Mouse (Mus musculus) cerebellum, adult 2 months (tissue): ENCODE results near the gene Gm3250. TPM values are rescaled to one million over a fixed set of nuclear protein-coding genes. Genes with fewer than 3 reads are reported as not detected.
A peak's percentile ranks its signal among the peaks of the same experiment; 100 is the strongest.
"Not testable (repeated sequence)": the region's sequence is repeated elsewhere in the genome, so short reads cannot be mapped to it uniquely, and the experiment has no call there.

Source experiments
- DNase-seq, 2 experiments: peaks; one replicate each; pipeline ENCODE4 v3.0.0; 2021
- H3K27ac ChIP-seq: fragments of 200-500 bp; 2 replicates; pipeline ENCODE4 v1.5.1; 2012; ENCODE audit warnings: low read length, control low read depth, inconsistent platforms; ENCODE audit not compliant: insufficient read depth
- H3K27me3 ChIP-seq: fragments of 200-500 bp; 2 replicates; pipeline ENCODE4 v1.6.1; 2012; ENCODE audit warnings: inconsistent platforms, mild to moderate bottlenecking, low read length, moderate library complexity; ENCODE audit not compliant: control insufficient read depth, insufficient read depth
- H3K4me1 ChIP-seq: fragments of 200-500 bp; 2 replicates; pipeline ENCODE4 v1.6.1; 2011; ENCODE audit warnings: low read length; ENCODE audit not compliant: control insufficient read depth, insufficient read depth
- H3K4me3 ChIP-seq: fragments of 200-500 bp; replicated peaks from 2 replicates; pipeline ENCODE3; 2011; ENCODE audit warnings: mild to moderate bottlenecking, low read depth, low read length, control low read depth; ENCODE audit not compliant: insufficient read depth
- CTCF ChIP-seq: fragments of 200-500 bp; IDR thresholded peaks from 2 replicates; pipeline ENCODE4 v1.5.1; 2011; ENCODE audit warnings: low read depth, mild to moderate bottlenecking, control low read depth, low read length, moderate library complexity, borderline replicate concordance; ENCODE audit not compliant: insufficient read depth
- POLR2A ChIP-seq: fragments of 200-500 bp; IDR thresholded peaks from 2 replicates; pipeline ENCODE4 v1.6.1; 2011; ENCODE audit warnings: low read length, control low read depth, borderline replicate concordance; ENCODE audit not compliant: insufficient read depth
- WGBS: fragments of 180-500 bp; shearing (Covaris S2); methylation state at CpG from one replicate; pipeline ENCODE4 v1.1.7; 2018; 5-methylcytosine and 5-hydroxymethylcytosine counted together
- polyA plus RNA-seq: library from polyadenylated mRNA; depleted of rRNA; stranded (reverse); fragments of >200 nt; gene quantifications from 2 replicates; pipeline ENCODE4 v1.2.3, GENCODE M21; 2012

Gene Gm3250
- polyA plus RNA-seq, 1 experiment = not detected

- no peaks in the 10 kb centered on the region for H3K27me3 ChIP-seq
- TF ChIP-seq POLR2A = no peak
- no peak for TF ChIP-seq CTCF
- H3K27ac ChIP-seq = no peak within 1 kb of the TSS
- no peak for DNase-seq
- 64% methylated on average over 8 of the region's 8 CpGs for WGBS
- no peaks in the 10 kb centered on the region for H3K4me1 ChIP-seq
- H3K4me3 ChIP-seq = no peak within 1 kb of the TSS
These were observed 16.7 kb upstream of the Gm3250 start, which contains the start of gene Gm19668 for GRCm38 (mm10) chr10:77798921-77799508. Gene Gm19668 (minus strand): TSS chr10:77799133.

DNA sequence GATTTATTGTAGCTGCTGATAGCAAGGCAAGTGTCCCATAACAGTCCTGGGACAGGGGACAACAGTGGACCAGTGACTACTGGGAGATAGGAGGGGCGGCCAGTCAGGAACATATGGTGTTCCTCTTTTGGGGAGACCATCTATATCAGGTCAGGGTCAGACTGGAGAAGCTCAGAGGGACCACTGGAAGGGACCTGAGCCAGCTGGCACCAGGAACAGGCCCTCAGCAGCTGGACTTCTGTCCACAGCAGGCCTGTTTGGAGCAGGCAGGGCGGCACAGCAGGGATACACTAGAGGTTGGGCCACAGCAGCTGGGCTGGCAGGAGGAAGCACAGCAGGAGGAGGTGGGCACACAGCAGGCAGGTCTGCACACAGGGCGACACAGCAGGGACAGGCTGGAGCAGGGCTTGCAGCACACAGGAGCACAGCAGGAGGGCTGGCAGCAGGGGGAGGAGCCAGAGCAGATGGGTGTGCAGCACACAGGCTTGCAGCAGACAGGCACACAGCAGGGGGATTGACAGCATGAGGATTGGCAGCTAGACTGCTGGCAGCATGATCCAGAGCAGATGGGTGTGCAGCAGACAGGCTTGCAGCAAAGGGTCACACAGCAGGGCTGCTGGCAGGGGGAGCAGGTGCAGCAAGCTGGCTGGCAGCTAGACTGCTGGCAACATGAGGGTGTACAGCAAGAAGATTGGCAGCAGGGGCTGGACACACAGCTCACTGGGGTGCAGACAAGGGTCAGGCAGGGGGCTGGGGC is 16.0 kb upstream of the Gm3250 start:
- not testable (repeated sequence) for H3K4me3 ChIP-seq, H3K4me1 ChIP-seq, H3K27me3 ChIP-seq, H3K27ac ChIP-seq
- peak in 1 of 2 experiments; percentile 23 for DNase-seq
- WGBS = 36% methylated on average over 3 of the region's 3 CpGs

- DNase-seq = no peak
- Histone ChIP-seq H3K27me3 (no peaks in the 10 kb centered on the region), H3K4me1 (no peaks in the 10 kb centered on the region), H3K27ac (no peak overlapping the region), H3K4me3 (no peak overlapping the region)
- TF ChIP-seq POLR2A (no peak), CTCF (no peak)
- 39% methylated on average over 3 of the region's 3 CpGs for whole genome bisulfite sequencing
These were observed 15.3 kb upstream of the Gm3250 start for GRCm38 (mm10) chr10:77797677-77798076.

DNA sequence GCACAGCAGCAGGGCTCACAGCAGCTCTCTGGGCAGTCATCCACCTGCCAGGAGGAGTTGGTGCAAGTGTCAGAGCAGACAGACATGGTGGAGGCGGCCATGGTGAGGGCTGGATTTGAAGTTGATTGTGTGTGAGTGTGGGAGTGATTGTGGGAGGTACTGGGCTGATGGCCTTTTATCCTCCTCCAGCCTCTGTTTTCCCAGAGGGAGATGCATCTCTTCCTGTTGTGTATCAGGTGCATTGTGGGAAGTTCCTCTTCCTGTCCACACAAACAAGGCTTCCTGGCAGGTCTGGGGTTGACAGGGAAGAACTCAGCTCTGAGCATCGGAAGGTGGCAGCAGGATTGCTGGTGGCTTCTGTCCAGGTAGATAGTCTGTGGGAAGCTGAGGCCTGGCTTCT is 12.6 kb upstream of the Gm3250 start, which contains the start of gene Gm9639:
TSS of gene Gm9639 (minus strand) at position 101 of the 400 bp plus-strand sequence.
- TF ChIP-seq CTCF = no peak
- TF ChIP-seq POLR2A = no peak
- no peaks in the 10 kb centered on the region for H3K27me3 ChIP-seq
- H3K27ac ChIP-seq = no peak within 1 kb of the TSS
- DNase-seq = no peak
- H3K4me3 ChIP-seq = no peak within 1 kb of the TSS
- WGBS = 44% methylated on average over 2 of the region's 2 CpGs
- H3K4me1 ChIP-seq = no peaks in the 10 kb centered on the region

GRCm38 (mm10) chr10:77788621-77789020 is 6.3 kb upstream of the Gm3250 start:
- no peak for TF ChIP-seq CTCF
- no peak for TF ChIP-seq POLR2A
- H3K27me3 ChIP-seq = no peaks in the 10 kb centered on the region
- 90% methylated on average over 2 of the region's 2 CpGs for WGBS
- no peak overlapping the region for H3K4me3 ChIP-seq
- no peak overlapping the region for H3K27ac ChIP-seq
- H3K4me1 ChIP-seq = no peaks in the 10 kb centered on the region
- DNase-seq = no peak

DNA sequence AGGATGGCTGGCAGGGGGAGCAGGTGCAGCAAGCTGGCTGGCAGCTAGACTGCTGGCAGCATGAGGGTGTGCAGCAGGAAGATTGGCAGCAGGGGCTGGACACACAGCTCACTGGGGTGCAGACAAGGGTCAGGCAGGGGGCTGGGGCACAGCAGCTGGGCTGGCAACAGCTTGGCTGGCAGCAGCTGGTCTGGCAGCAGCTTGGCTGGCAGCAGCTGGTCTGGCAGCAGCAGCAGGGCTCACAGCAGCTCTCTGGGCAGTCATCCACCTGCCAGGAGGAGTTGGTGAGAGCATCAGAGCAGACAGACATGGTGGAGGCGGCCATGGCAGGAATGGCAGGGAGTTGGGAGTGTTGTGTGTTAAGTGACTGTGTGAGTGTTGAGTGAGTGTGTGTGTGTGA is 5.5 kb upstream of the Gm3250 start, which contains the start of gene Gm7137:
TSS of gene Gm7137 (minus strand) at position 325 of the 400 bp plus-strand sequence.
- WGBS = 35% methylated on average over 1 of the region's 1 CpGs
- not testable (repeated sequence) for H3K27ac ChIP-seq, H3K27me3 ChIP-seq, H3K4me1 ChIP-seq, H3K4me3 ChIP-seq, DNase-seq

GRCm38 (mm10) chr10:77783396-77783795 is 1.1 kb upstream of the Gm3250 start:
- WGBS = 95% methylated on average over 3 of the region's 3 CpGs

GRCm38 (mm10) chr10:77776844-77777243 is 5.5 kb downstream of the Gm3250 start, which contains the start of gene Gm7138:
Gene Gm7138 (minus strand): TSS chr10:77776944.
- not testable (repeated sequence) for DNase-seq, H3K4me3 ChIP-seq, H3K27me3 ChIP-seq, H3K4me1 ChIP-seq, H3K27ac ChIP-seq
- WGBS = 45% methylated on average over 1 of the region's 1 CpGs

More at GRCm38 (mm10) chr10:77783396-77783795, 1.1 kb upstream of the Gm3250 start:
- not testable (repeated sequence) for H3K27me3 ChIP-seq, H3K27ac ChIP-seq, H3K4me1 ChIP-seq, H3K4me3 ChIP-seq, DNase-seq

DNA sequence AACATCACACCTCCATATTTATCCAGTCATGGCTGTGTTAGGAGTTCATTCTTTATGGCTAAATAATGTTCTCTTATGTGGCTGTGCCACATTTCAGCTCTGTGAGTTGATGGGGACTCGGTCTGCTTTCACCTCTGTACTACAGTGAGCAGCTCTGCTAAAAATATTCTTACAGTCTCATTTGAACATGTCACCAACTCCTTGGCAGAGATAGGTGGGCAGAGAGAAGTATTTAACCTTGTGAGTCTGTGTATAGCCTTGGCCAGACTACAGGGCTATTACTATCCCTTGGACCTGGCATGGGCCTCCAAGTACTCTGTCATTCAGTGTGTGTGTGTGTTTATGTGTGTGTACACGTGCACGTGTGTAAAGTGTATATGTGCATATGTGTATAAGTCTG is 10.2 kb downstream of the Gm3250 start:
- not testable (repeated sequence) for H3K27ac ChIP-seq, H3K27me3 ChIP-seq, H3K4me1 ChIP-seq, DNase-seq, H3K4me3 ChIP-seq
- 77% methylated on average over 1 of the region's 3 CpGs for WGBS

DNA sequence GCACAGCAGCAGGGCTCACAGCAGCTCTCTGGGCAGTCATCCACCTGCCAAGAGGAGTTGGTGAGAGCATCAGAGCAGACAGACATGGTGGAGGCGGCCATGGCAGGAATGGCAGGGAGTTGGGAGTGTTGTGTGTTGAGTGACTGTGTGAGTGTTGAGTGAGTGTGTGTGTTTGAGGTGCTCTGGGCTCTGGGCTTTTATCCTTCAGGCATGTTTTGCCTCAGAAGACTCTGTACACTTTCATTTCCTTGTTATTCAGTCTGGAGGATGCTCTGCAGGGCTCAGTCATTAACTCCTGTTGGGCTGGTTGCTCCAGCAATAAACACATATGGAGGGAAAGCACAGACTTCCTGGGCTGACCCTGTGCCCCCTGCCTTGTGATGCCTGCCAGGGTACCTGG is 11.1 kb downstream of the Gm3250 start, which contains the start of gene Gm3238:
TSS of gene Gm3238 (minus strand) at position 101 of the 400 bp plus-strand sequence.
- no CpG with 5 or more reads among the region's 1 CpGs for WGBS
- H3K4me3 ChIP-seq, H3K27ac ChIP-seq, DNase-seq, H3K27me3 ChIP-seq, H3K4me1 ChIP-seq: not testable (repeated sequence)
